Comparison of ENCODE assay signal across 15 mouse cellular contexts in genomic region chr3:88453986-88454385, GRCm38 (mm10). TPM values are rescaled to one million over a fixed set of nuclear protein-coding genes. Genes with fewer than 3 reads are reported as not detected.
A peak's percentile ranks its signal among the peaks of the same experiment; 100 is the strongest.
DNase-seq lines count a peak whose midpoint lies in the region; ATAC-seq and TF ChIP-seq lines count a peak whose summit lies in the region.
"Had no signal": no experiment of that assay in that cellular context is flagged by ENCODE, and none has a peak within 500 bp of the region (broad histone marks: within the 10 kb centered on the region; RNA-seq: fewer than 3 reads in every experiment).

No protein-coding gene starts in this region.

- TF ChIP-seq CTCF in bone marrow, adult 2 months (IDR thresholded peaks at IDR 0.05; ENCODE audit: control insufficient read depth, insufficient read depth, low read length): no peak
- TF ChIP-seq CTCF in hindbrain, postnatal 0 days (IDR thresholded peaks at IDR 0.05; ENCODE audit: low read depth): no peak

- H3K27me3 ChIP-seq in heart, embryonic 16.5 days (ENCODE audit: control insufficient read depth, insufficient read depth, low read length): peaks cover 14% of the 10 kb centered on the region
- H3K27me3 ChIP-seq in megakaryocyte, embryonic 14.5 days (replicated peaks): peaks cover 99% of the 10 kb centered on the region
- no peaks in the 10 kb centered on the region for H3K27me3 ChIP-seq in hindbrain, postnatal 0 days (ENCODE audit: insufficient read depth, low read length)
- H3K27me3 ChIP-seq: midbrain, embryonic 13.5 days had no signal

- intact Hi-C loops in heart, postnatal 36 days (cut with DNase I): no loop called here

- WGBS in heart, embryonic 16.5 days: 75% methylated on average over 8 of the region's 8 CpGs
- 15% methylated on average over 8 of the region's 8 CpGs for WGBS in bone marrow, adult 2 months
- WGBS in hindbrain, postnatal 0 days: 71% methylated on average over 8 of the region's 8 CpGs

- no peak overlapping the region for H3K4me2 ChIP-seq in heart, embryonic 16.5 days (ENCODE audit: low read depth, low read length)
- H3K4me2 ChIP-seq in hindbrain, postnatal 0 days (ENCODE audit: low read depth, low read length): no peak overlapping the region
- H3K4me2 ChIP-seq: embryonic facial prominence, embryonic 12.5 days; hindbrain, embryonic 12.5 days; lung, embryonic 14.5 days; midbrain, embryonic 13.5 days had no signal

- no peak for DNase-seq in heart, postnatal 36 days
- peak; percentile 73 for DNase-seq in thymus, postnatal 0 days (ENCODE audit: low spot score)
- no peak for DNase-seq in hindbrain, postnatal 0 days (ENCODE audit: low spot score)
- no peak for DNase-seq in left cerebral cortex, adult 18-20 months (ENCODE audit: low spot score in 2 of 2)
- DNase-seq: adrenal gland, postnatal 25 days; cerebellum, adult 2 months; lung, embryonic 14.5 days had no signal

- no peak overlapping the region for H3K4me3 ChIP-seq in heart, embryonic 16.5 days (ENCODE audit: low read length)
- peak overlapping the region; percentile 73 for H3K4me3 ChIP-seq in bone marrow, adult 2 months (replicated peaks; ENCODE audit: control insufficient read depth, low read depth, low read length)
- peak overlapping the region; percentile 70 for H3K4me3 ChIP-seq in megakaryocyte, embryonic 14.5 days (replicated peaks)
- no peak overlapping the region for H3K4me3 ChIP-seq in hindbrain, postnatal 0 days (ENCODE audit: low read length)
- H3K4me3 ChIP-seq: embryonic facial prominence, embryonic 12.5 days; hindbrain, embryonic 12.5 days; midbrain, embryonic 13.5 days had no signal

- H3K9ac ChIP-seq in heart, embryonic 16.5 days (ENCODE audit: low read length): no peak overlapping the region
- no peak overlapping the region for H3K9ac ChIP-seq in hindbrain, postnatal 0 days (replicated peaks; ENCODE audit: low read length)
- H3K9ac ChIP-seq: embryonic facial prominence, embryonic 12.5 days; lung, embryonic 14.5 days had no signal

- H3K36me3 ChIP-seq in heart, embryonic 16.5 days (ENCODE audit: control insufficient read depth, insufficient read depth): no peaks in the 10 kb centered on the region
- no peaks in the 10 kb centered on the region for H3K36me3 ChIP-seq in megakaryocyte, embryonic 14.5 days (replicated peaks; ENCODE audit: low read length)
- peaks cover 10% of the 10 kb centered on the region; the same call in 1 of the 2 replicates for H3K36me3 ChIP-seq in hindbrain, postnatal 0 days (ENCODE audit: insufficient read depth, low read length)
- H3K36me3 ChIP-seq: embryonic facial prominence, embryonic 12.5 days had no signal

- peak overlapping the region; percentile 13; the same call in 1 of the 2 replicates for H3K27ac ChIP-seq in heart, embryonic 16.5 days (ENCODE audit: low read length)
- H3K27ac ChIP-seq in bone marrow, adult 2 months (ENCODE audit: control insufficient read depth, insufficient read depth, low read depth, low read length, poor library complexity): peak overlapping the region; percentile 94
- no peak overlapping the region for H3K27ac ChIP-seq in hindbrain, postnatal 0 days
- H3K27ac ChIP-seq: embryonic facial prominence, embryonic 12.5 days; hindbrain, embryonic 12.5 days; midbrain, embryonic 13.5 days had no signal

- H3K4me1 ChIP-seq in heart, embryonic 16.5 days (ENCODE audit: control insufficient read depth, insufficient read depth, low read length): no peaks in the 10 kb centered on the region; the same call in none of the 2 replicates
- no peaks in the 10 kb centered on the region; the same call in 1 of the 2 replicates for H3K4me1 ChIP-seq in bone marrow, adult 2 months (ENCODE audit: control insufficient read depth, insufficient read depth, low read length)
- peaks cover 65% of the 10 kb centered on the region for H3K4me1 ChIP-seq in megakaryocyte, embryonic 14.5 days
- peaks cover 13% of the 10 kb centered on the region for H3K4me1 ChIP-seq in hindbrain, postnatal 0 days (ENCODE audit: insufficient read depth, low read length)

- ATAC-seq in heart, embryonic 16.5 days (replicated peaks; ENCODE audit: extremely low read depth, insufficient read depth, low FRiP score): no peak
- ATAC-seq in hindbrain, postnatal 0 days: no peak
- no peak for ATAC-seq in monocyte, adult 5-6 weeks (replicated peaks; ENCODE audit: insufficient number of reproducible peaks, low FRiP score, low TSS enrichment, poor library complexity, severe bottlenecking)
- ATAC-seq: forebrain, embryonic 14.5 days; midbrain, embryonic 13.5 days had no signal

- TF ChIP-seq POLR2A in bone marrow, adult 2 months (IDR thresholded peaks at IDR 0.05; ENCODE audit: borderline replicate concordance, control insufficient read depth, low read depth, low read length): no peak

- H3K9me3 ChIP-seq in heart, embryonic 16.5 days (replicated peaks; ENCODE audit: control insufficient read depth, low read length): no peaks in the 10 kb centered on the region
- H3K9me3 ChIP-seq in megakaryocyte, embryonic 14.5 days: no peaks in the 10 kb centered on the region
- H3K9me3 ChIP-seq in hindbrain, postnatal 0 days (ENCODE audit: low read length): no peaks in the 10 kb centered on the region
- H3K9me3 ChIP-seq: embryonic facial prominence, embryonic 12.5 days; hindbrain, embryonic 12.5 days; midbrain, embryonic 13.5 days had no signal

RNA-seq across cellular contexts. Expression of gene Sema4a, which starts 7.0 kb away (rescaled TPM):
- polyA plus RNA-seq in heart, embryonic 16.5 days (2015; fragmentation: Nextera tagmentation; extraction: Ambion mirVana): 3.0 and 3.7 TPM in 2 replicates
- 1 to 10 TPM; 3.1 to 3.6 TPM for total RNA-seq in heart, postnatal 36 days (2021)
- polyA plus RNA-seq in bone marrow, adult 2 months (2011; ENCODE audit: insufficient read depth, insufficient read length, low replicate concordance, missing spikeins): 43.9 and 131 TPM in 2 replicates
- polyA plus RNA-seq in megakaryocyte, embryonic 14.5 days (2012; ENCODE audit: insufficient read depth, low replicate concordance): 8.4 and 26.0 TPM in 2 replicates
- polyA plus RNA-seq in thymus, postnatal 0 days (2015; fragmentation: Nextera tagmentation; extraction: Ambion mirVana): 14.6 and 15.1 TPM in 2 replicates
- 39.4 and 45.2 TPM in 2 replicates for total RNA-seq in hindbrain, postnatal 0 days (2014; rRNA removed)
- polyA plus RNA-seq in hindbrain, postnatal 0 days (2015; fragmentation: Nextera tagmentation; extraction: Ambion mirVana): 25.4 and 26.5 TPM in 2 replicates
- total RNA-seq in left cerebral cortex, adult 18-20 months (2021): 10 to 100 TPM; 70.4 to 76.5 TPM
- total RNA-seq in monocyte, adult 5-6 weeks (2017): 41.3 to 161 TPM (median 62.1 TPM) in 3 replicates

RNA-seq across cellular contexts. Expression of gene Slc25a44, which starts 29.0 kb away (rescaled TPM):
- polyA plus RNA-seq in heart, embryonic 16.5 days (2015; fragmentation: Nextera tagmentation; extraction: Ambion mirVana): 13.3 and 13.7 TPM in 2 replicates
- 10 to 100 TPM; 11.6 to 15.6 TPM for total RNA-seq in heart, postnatal 36 days (2021)
- 15.7 and 17.4 TPM in 2 replicates for polyA plus RNA-seq in bone marrow, adult 2 months (2011; ENCODE audit: insufficient read depth, insufficient read length, low replicate concordance, missing spikeins)
- 6.7 and 7.2 TPM in 2 replicates for polyA plus RNA-seq in megakaryocyte, embryonic 14.5 days (2012; ENCODE audit: insufficient read depth, low replicate concordance)
- polyA plus RNA-seq in thymus, postnatal 0 days (2015; fragmentation: Nextera tagmentation; extraction: Ambion mirVana): 9.6 and 12.3 TPM in 2 replicates
- 68.3 and 68.6 TPM in 2 replicates for total RNA-seq in hindbrain, postnatal 0 days (2014; rRNA removed)
- polyA plus RNA-seq in hindbrain, postnatal 0 days (2015; fragmentation: Nextera tagmentation; extraction: Ambion mirVana): 31.9 and 34.1 TPM in 2 replicates
- total RNA-seq in left cerebral cortex, adult 18-20 months (2021): 10 to 100 TPM; 77.0 to 78.9 TPM
- total RNA-seq in monocyte, adult 5-6 weeks (2017): 11.4 to 19.2 TPM (median 15.5 TPM) in 3 replicates

RNA-seq across cellular contexts. Expression of gene Pmf1, which starts 43.9 kb away (rescaled TPM):
- polyA plus RNA-seq in heart, embryonic 16.5 days (2015; fragmentation: Nextera tagmentation; extraction: Ambion mirVana): 98.2 and 98.4 TPM in 2 replicates
- total RNA-seq in heart, postnatal 36 days (2021): 10 to 100 TPM; 14.5 to 18.3 TPM
- polyA plus RNA-seq in bone marrow, adult 2 months (2011; ENCODE audit: insufficient read depth, insufficient read length, low replicate concordance, missing spikeins): 60.1 and 67.5 TPM in 2 replicates
- polyA plus RNA-seq in megakaryocyte, embryonic 14.5 days (2012; ENCODE audit: insufficient read depth, low replicate concordance): 73.6 and 114 TPM in 2 replicates
- 144 and 151 TPM in 2 replicates for polyA plus RNA-seq in thymus, postnatal 0 days (2015; fragmentation: Nextera tagmentation; extraction: Ambion mirVana)
- 39.4 and 60.4 TPM in 2 replicates for total RNA-seq in hindbrain, postnatal 0 days (2014; rRNA removed)
- polyA plus RNA-seq in hindbrain, postnatal 0 days (2015; fragmentation: Nextera tagmentation; extraction: Ambion mirVana): 47.2 and 48.4 TPM in 2 replicates
- 1 to 10 TPM; 5.2 to 6.2 TPM for total RNA-seq in left cerebral cortex, adult 18-20 months (2021)
- 14.2 to 29.8 TPM (median 14.4 TPM) in 3 replicates for total RNA-seq in monocyte, adult 5-6 weeks (2017)

RNA-seq across cellular contexts. Expression of gene Lmna, which starts 55.8 kb away (rescaled TPM):
- 127 and 129 TPM in 2 replicates for polyA plus RNA-seq in heart, embryonic 16.5 days (2015; fragmentation: Nextera tagmentation; extraction: Ambion mirVana)
- 100 to 1,000 TPM; 121 to 130 TPM for total RNA-seq in heart, postnatal 36 days (2021)
- 58.9 and 69.6 TPM in 2 replicates for polyA plus RNA-seq in bone marrow, adult 2 months (2011; ENCODE audit: insufficient read depth, insufficient read length, low replicate concordance, missing spikeins)
- 607 and 1,158 TPM in 2 replicates for polyA plus RNA-seq in megakaryocyte, embryonic 14.5 days (2012; ENCODE audit: insufficient read depth, low replicate concordance)
- 40.6 and 43.8 TPM in 2 replicates for polyA plus RNA-seq in thymus, postnatal 0 days (2015; fragmentation: Nextera tagmentation; extraction: Ambion mirVana)
- 59.7 and 60.8 TPM in 2 replicates for total RNA-seq in hindbrain, postnatal 0 days (2014; rRNA removed)
- polyA plus RNA-seq in hindbrain, postnatal 0 days (2015; fragmentation: Nextera tagmentation; extraction: Ambion mirVana): 59.1 and 61.1 TPM in 2 replicates
- 10 to 100 TPM; 61.3 to 67.9 TPM for total RNA-seq in left cerebral cortex, adult 18-20 months (2021)
- total RNA-seq in monocyte, adult 5-6 weeks (2017): 28.1 to 43.4 TPM (median 40.8 TPM) in 3 replicates

Comparison
In these comparisons a context has a peak if more than half of its experiments do, and no peak if none do; other contexts are left out.
1. H3K4me3 ChIP-seq: peak in bone marrow, adult 2 months (single experiment) and megakaryocyte, embryonic 14.5 days (single experiment); none in heart, embryonic 16.5 days (single experiment) and hindbrain, postnatal 0 days (single experiment).